Mouse (Mus musculus): Measurements from ENCODE around the gene Cacfd1. TPM values are rescaled to one million over a fixed set of nuclear protein-coding genes. Genes with fewer than 3 reads are reported as not detected.

Gene Cacfd1
- polyA plus RNA-seq, 1 experiment from 2014 or later: 103 TPM

GRCm38 (mm10) chr2:26984179-26984578, 25.5 kb upstream of the Cacfd1 start:
- Histone ChIP-seq H3K4me1 (replicated peaks; ENCODE audit: control insufficient read depth, insufficient read depth, low read length) (no peaks in the 10 kb centered on the region), H3K4me3 (ENCODE audit: low read depth, low read length) (no peak overlapping the region), H3K27ac (ENCODE audit: low read depth, low read length) (no peak overlapping the region), H3K9me3 (ENCODE audit: control insufficient read depth, low read length) (no peaks in the 10 kb centered on the region), H3K4me2 (ENCODE audit: low read depth, low read length, severe bottlenecking) (no peak overlapping the region), H3K27me3 (ENCODE audit: control insufficient read depth, insufficient read depth, low read length) (no peaks in the 10 kb centered on the region), H3K36me3 (ENCODE audit: control insufficient read depth, insufficient read depth, low read length) (no peaks in the 10 kb centered on the region), H3K9ac (ENCODE audit: low read length) (no peak overlapping the region)
- WGBS: 81% methylated on average over 2 of the region's 2 CpGs
- ATAC-seq (replicated peaks; ENCODE audit: low FRiP score) (no peak), DNase-seq (ENCODE audit: low spot score) (no peak)

DNA sequence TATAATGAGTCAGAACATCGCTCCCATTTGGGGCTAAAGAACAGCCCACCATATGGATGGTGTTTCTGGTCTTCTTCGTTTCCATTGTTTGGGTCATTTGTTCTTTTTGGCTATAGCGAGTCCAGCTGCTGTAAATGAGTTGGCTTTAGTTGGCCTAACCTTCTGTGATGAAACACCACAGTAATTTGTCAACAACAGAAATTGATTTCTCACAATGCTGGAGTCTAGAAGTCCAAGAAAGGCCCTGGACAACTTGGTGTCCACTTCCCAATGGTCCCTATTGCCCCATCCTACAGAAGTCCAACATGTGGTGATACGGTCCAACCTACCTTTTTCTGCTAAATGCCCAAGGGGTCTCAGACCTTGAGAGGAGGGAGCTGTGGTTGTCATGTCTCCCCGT, 25.1 kb upstream of the Cacfd1 start:
- ATAC-seq (replicated peaks; ENCODE audit: low FRiP score): no peak

DNA sequence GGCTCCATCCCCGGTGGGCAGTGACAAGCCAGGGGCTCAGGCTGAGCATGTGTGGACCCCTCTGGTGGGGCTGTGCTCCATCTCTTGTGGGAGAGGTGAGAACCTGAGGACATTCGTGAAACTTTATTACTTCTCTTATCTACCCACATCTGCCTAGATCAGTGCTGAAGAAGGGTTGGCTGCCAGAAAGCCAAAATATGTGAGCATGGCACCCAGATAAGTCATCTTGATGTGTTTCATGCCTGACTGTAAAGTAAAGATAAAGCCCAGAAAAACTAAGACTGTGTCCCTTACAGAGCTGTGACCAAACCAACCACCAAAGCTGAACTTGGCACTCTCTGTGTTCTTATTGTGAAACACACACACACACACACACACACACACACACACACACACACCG, 15.8 kb upstream of the Cacfd1 start:
- H3K36me3 ChIP-seq (ENCODE audit: control insufficient read depth, insufficient read depth, low read length): no peaks in the 10 kb centered on the region
- DNase-seq (ENCODE audit: low spot score) (no peak), ATAC-seq (replicated peaks; ENCODE audit: low FRiP score) (no peak)
- no peaks in the 10 kb centered on the region for H3K4me1 ChIP-seq (replicated peaks; ENCODE audit: control insufficient read depth, insufficient read depth, low read length)
- H3K27ac ChIP-seq (ENCODE audit: low read depth, low read length): no peak overlapping the region
- no peak overlapping the region for H3K4me3 ChIP-seq (ENCODE audit: low read depth, low read length)
- H3K9ac ChIP-seq (ENCODE audit: low read length): no peak overlapping the region
- H3K27me3 ChIP-seq (ENCODE audit: control insufficient read depth, insufficient read depth, low read length): no peaks in the 10 kb centered on the region
- H3K9me3 ChIP-seq (ENCODE audit: control insufficient read depth, low read length): no peaks in the 10 kb centered on the region
- 79% methylated on average over 3 of the region's 3 CpGs for WGBS
- H3K4me2 ChIP-seq (ENCODE audit: low read depth, low read length, severe bottlenecking): no peak overlapping the region

More for the DNA sequence above, 25.1 kb upstream of the Cacfd1 start:
- WGBS: 92% methylated on average over 5 of the region's 5 CpGs
- DNase-seq (ENCODE audit: low spot score): no peak
- Histone ChIP-seq H3K4me1 (replicated peaks; ENCODE audit: control insufficient read depth, insufficient read depth, low read length) (no peaks in the 10 kb centered on the region), H3K36me3 (ENCODE audit: control insufficient read depth, insufficient read depth, low read length) (no peaks in the 10 kb centered on the region), H3K27ac (ENCODE audit: low read depth, low read length) (no peak overlapping the region), H3K9me3 (ENCODE audit: control insufficient read depth, low read length) (no peaks in the 10 kb centered on the region), H3K4me3 (ENCODE audit: low read depth, low read length) (no peak overlapping the region), H3K4me2 (ENCODE audit: low read depth, low read length, severe bottlenecking) (no peak overlapping the region), H3K27me3 (ENCODE audit: control insufficient read depth, insufficient read depth, low read length) (no peaks in the 10 kb centered on the region), H3K9ac (ENCODE audit: low read length) (no peak overlapping the region)

GRCm38 (mm10) chr2:26997498-26997897, 12.2 kb upstream of the Cacfd1 start:
- Histone ChIP-seq H3K4me2 (ENCODE audit: low read depth, low read length, severe bottlenecking) (no peak overlapping the region), H3K27ac (ENCODE audit: low read depth, low read length) (no peak overlapping the region), H3K9me3 (ENCODE audit: control insufficient read depth, low read length) (no peaks in the 10 kb centered on the region), H3K4me1 (replicated peaks; ENCODE audit: control insufficient read depth, insufficient read depth, low read length) (no peaks in the 10 kb centered on the region), H3K4me3 (ENCODE audit: low read depth, low read length) (no peak overlapping the region), H3K27me3 (ENCODE audit: control insufficient read depth, insufficient read depth, low read length) (no peaks in the 10 kb centered on the region), H3K9ac (ENCODE audit: low read length) (no peak overlapping the region), H3K36me3 (ENCODE audit: control insufficient read depth, insufficient read depth, low read length) (no peaks in the 10 kb centered on the region)
- DNase-seq (ENCODE audit: low spot score) (no peak), ATAC-seq (replicated peaks; ENCODE audit: low FRiP score) (no peak)
- WGBS: 85% methylated on average over 1 of the region's 1 CpGs

DNA sequence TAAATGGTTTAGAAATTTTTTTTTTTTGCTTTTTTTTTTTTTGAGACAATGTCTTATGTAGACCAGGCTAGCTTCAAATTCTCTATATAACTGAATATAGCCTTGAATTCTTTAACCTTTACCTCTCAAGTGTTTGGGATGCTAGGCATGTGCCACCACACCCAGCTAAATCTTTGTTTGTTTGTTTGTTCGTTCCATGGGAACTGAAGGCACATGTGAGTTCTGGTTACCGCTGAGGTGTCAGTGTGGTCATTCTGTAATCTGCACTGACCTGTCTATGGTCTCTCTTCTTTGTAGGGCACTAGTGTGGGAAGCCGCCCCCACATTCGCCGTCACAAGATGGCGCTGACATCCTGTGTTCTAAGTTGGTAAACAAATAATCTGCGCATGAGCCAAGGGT, 11.7 kb upstream of the Cacfd1 start:
- Histone ChIP-seq H3K27me3 (ENCODE audit: control insufficient read depth, insufficient read depth, low read length) (no peaks in the 10 kb centered on the region), H3K9me3 (ENCODE audit: control insufficient read depth, low read length) (no peaks in the 10 kb centered on the region), H3K36me3 (ENCODE audit: control insufficient read depth, insufficient read depth, low read length) (no peaks in the 10 kb centered on the region), H3K9ac (ENCODE audit: low read length) (no peak overlapping the region), H3K4me1 (replicated peaks; ENCODE audit: control insufficient read depth, insufficient read depth, low read length) (no peaks in the 10 kb centered on the region), H3K4me3 (ENCODE audit: low read depth, low read length) (no peak overlapping the region), H3K27ac (ENCODE audit: low read depth, low read length) (no peak overlapping the region), H3K4me2 (ENCODE audit: low read depth, low read length, severe bottlenecking) (no peak overlapping the region)
- WGBS: 93% methylated on average over 6 of the region's 7 CpGs
- no peak for ATAC-seq (replicated peaks; ENCODE audit: low FRiP score)
- DNase-seq (ENCODE audit: low spot score): no peak

DNA sequence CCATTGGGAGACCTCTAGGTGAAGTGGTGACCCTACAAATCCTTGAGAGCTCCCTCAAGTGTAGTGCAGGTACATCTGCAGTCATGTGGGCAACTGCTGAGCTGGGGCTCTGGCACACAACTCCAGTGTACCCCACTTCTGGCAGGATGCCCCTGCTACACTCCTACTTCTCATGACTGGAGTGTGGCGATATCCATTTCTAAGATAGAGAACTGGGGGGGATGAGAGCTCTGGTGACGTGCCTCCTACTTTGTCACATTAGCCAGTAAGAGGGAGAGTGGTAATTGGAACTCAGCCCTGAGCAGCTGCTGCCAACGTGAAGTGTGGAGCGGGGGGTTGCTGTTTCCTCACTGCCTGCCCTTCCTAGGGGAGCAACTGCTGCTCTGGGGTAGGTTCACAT, 3.5 kb upstream of the Cacfd1 start:
- H3K9ac ChIP-seq (ENCODE audit: low read length): no peak overlapping the region
- 74% methylated on average over 4 of the region's 4 CpGs for WGBS
- no peak for ATAC-seq (replicated peaks; ENCODE audit: low FRiP score)

GRCm38 (mm10) chr2:27007701-27008100, 2.0 kb upstream of the Cacfd1 start:
- no peaks in the 10 kb centered on the region for H3K36me3 ChIP-seq (ENCODE audit: control insufficient read depth, insufficient read depth, low read length)
- ATAC-seq (replicated peaks; ENCODE audit: low FRiP score) (no peak), DNase-seq (ENCODE audit: low spot score) (no peak)
- no peak overlapping the region for H3K4me2 ChIP-seq (ENCODE audit: low read depth, low read length, severe bottlenecking)
- no peak overlapping the region for H3K27ac ChIP-seq (ENCODE audit: low read depth, low read length)
- no peaks in the 10 kb centered on the region for H3K27me3 ChIP-seq (ENCODE audit: control insufficient read depth, insufficient read depth, low read length)
- WGBS: 72% methylated on average over 7 of the region's 7 CpGs
- H3K9ac ChIP-seq (ENCODE audit: low read length): no peak overlapping the region
- 0 out of 2 replicates have a peak, but pooled peaks cover 2% of the 10 kb centered on the region for H3K4me1 ChIP-seq (replicated peaks; ENCODE audit: control insufficient read depth, insufficient read depth, low read length)
- no peaks in the 10 kb centered on the region for H3K9me3 ChIP-seq (ENCODE audit: control insufficient read depth, low read length)
- H3K4me3 ChIP-seq (ENCODE audit: low read depth, low read length): no peak overlapping the region

More for the DNA sequence above, 3.5 kb upstream of the Cacfd1 start:
- Histone ChIP-seq H3K27me3 (ENCODE audit: control insufficient read depth, insufficient read depth, low read length) (no peaks in the 10 kb centered on the region), H3K4me2 (ENCODE audit: low read depth, low read length, severe bottlenecking) (no peak overlapping the region), H3K36me3 (ENCODE audit: control insufficient read depth, insufficient read depth, low read length) (no peaks in the 10 kb centered on the region), H3K4me1 (replicated peaks; ENCODE audit: control insufficient read depth, insufficient read depth, low read length) (0 out of 2 replicates have a peak, but pooled peaks cover 2% of the 10 kb centered on the region), H3K4me3 (ENCODE audit: low read depth, low read length) (no peak overlapping the region), H3K27ac (ENCODE audit: low read depth, low read length) (no peak overlapping the region), H3K9me3 (ENCODE audit: control insufficient read depth, low read length) (no peaks in the 10 kb centered on the region)
- no peak for DNase-seq (ENCODE audit: low spot score)

GRCm38 (mm10) chr2:27017802-27018201, 8.1 kb downstream of the Cacfd1 start:
- peaks cover 3% of the 10 kb centered on the region; the same call in 1 of the 2 replicates for H3K36me3 ChIP-seq (ENCODE audit: control insufficient read depth, insufficient read depth, low read length)

DNA sequence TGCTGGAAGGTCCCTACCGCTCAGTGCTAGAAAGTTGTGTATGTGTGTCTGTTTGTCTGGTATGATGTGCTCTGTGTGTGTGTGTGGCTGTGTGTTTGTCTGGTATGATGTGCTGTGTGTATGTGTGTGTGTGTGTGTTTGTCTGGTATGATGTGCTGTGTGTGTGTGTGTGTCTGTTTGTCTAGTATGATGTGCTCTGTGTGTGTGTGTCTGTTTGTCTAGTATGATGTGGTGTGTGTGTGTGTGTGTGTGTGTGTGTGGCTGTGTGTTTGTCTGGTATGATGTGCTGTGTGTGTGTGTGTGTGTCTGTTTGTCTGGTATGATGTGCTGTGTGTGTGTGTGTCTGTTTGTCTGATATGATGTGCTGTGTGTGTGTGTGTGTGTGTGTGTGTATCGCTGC, 9.8 kb downstream of the Cacfd1 start:
- 85% methylated on average over 2 of the region's 2 CpGs for WGBS
- no peak overlapping the region for H3K4me3 ChIP-seq (ENCODE audit: low read depth, low read length)

More at GRCm38 (mm10) chr2:27017802-27018201, 8.1 kb downstream of the Cacfd1 start:
- no peak overlapping the region for H3K4me2 ChIP-seq (ENCODE audit: low read depth, low read length, severe bottlenecking)
- H3K9me3 ChIP-seq (ENCODE audit: control insufficient read depth, low read length): no peaks in the 10 kb centered on the region
- DNase-seq (ENCODE audit: low spot score) (peak; percentile 84), ATAC-seq (replicated peaks; ENCODE audit: low FRiP score) (no peak; the same call in 1 of the 2 replicates)
- WGBS: 56% methylated on average over 5 of the region's 5 CpGs
- no peak overlapping the region for H3K27ac ChIP-seq (ENCODE audit: low read depth, low read length)
- H3K4me3 ChIP-seq (ENCODE audit: low read depth, low read length): no peak overlapping the region
- H3K27me3 ChIP-seq (ENCODE audit: control insufficient read depth, insufficient read depth, low read length): no peaks in the 10 kb centered on the region
- H3K4me1 ChIP-seq (replicated peaks; ENCODE audit: control insufficient read depth, insufficient read depth, low read length): no peaks in the 10 kb centered on the region
- no peak overlapping the region for H3K9ac ChIP-seq (ENCODE audit: low read length)

More for the DNA sequence above, 9.8 kb downstream of the Cacfd1 start:
- ATAC-seq (replicated peaks; ENCODE audit: low FRiP score): no peak
- Histone ChIP-seq H3K4me1 (replicated peaks; ENCODE audit: control insufficient read depth, insufficient read depth, low read length) (no peaks in the 10 kb centered on the region), H3K27ac (ENCODE audit: low read depth, low read length) (no peak overlapping the region), H3K36me3 (ENCODE audit: control insufficient read depth, insufficient read depth, low read length) (no peaks in the 10 kb centered on the region; the same call in 1 of the 2 replicates), H3K9me3 (ENCODE audit: control insufficient read depth, low read length) (no peaks in the 10 kb centered on the region), H3K27me3 (ENCODE audit: control insufficient read depth, insufficient read depth, low read length) (no peaks in the 10 kb centered on the region), H3K9ac (ENCODE audit: low read length) (no peak overlapping the region), H3K4me2 (ENCODE audit: low read depth, low read length, severe bottlenecking) (no peak overlapping the region)
- DNase-seq (ENCODE audit: low spot score): no peak

Data from forebrain, embryonic 11.5 days (tissue).